Mouse (Mus musculus): ENCODE measurements around the gene Tns1. TPM values are rescaled to one million over a fixed set of nuclear protein-coding genes. Genes with fewer than 3 reads are reported as not detected.
A peak's percentile ranks its signal among the peaks of the same experiment; 100 is the strongest.

The Tns1 gene
- polyA plus RNA-seq, 1 experiment = 26.4 TPM

DNA sequence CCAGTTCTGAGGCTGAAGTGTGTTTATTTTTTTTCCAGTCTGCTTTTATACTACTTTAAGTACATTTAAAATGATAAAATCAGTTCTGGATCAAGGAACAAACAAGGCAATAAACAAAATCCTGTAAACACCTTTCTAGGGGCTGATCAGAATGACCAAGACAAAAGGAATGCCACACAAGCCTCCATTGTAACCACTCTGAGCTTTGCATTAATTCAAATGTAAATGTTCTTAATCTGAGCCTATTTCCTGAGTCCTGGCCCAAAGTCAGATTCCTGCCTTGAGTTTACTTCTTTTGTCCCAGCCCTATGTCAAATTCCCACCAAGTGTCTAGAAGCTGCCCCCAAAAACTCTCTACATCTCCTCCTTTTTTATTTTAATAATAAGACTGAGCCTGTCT is 243.5 kb downstream of the Tns1 start:
- Histone ChIP-seq H3K27ac (ENCODE audit: control insufficient read depth, insufficient read depth, low read depth, low read length, poor library complexity) (no peak overlapping the region), H3K4me3 (replicated peaks; ENCODE audit: control insufficient read depth, low read depth, low read length) (no peak overlapping the region), H3K4me1 (ENCODE audit: control insufficient read depth, insufficient read depth, low read length) (no peaks in the 10 kb centered on the region)
- no peak for TF ChIP-seq CTCF (IDR thresholded peaks at IDR 0.05; ENCODE audit: control insufficient read depth, insufficient read depth, low read length)
- no peak for TF ChIP-seq POLR2A (IDR thresholded peaks at IDR 0.05; ENCODE audit: borderline replicate concordance, control insufficient read depth, low read depth, low read length)

GRCm38 (mm10) chr1:73875676-73876218 is 248.5 kb downstream of the Tns1 start:
- TF ChIP-seq POLR2A (IDR thresholded peaks at IDR 0.05; ENCODE audit: borderline replicate concordance, control insufficient read depth, low read depth, low read length) (no peak), CTCF (IDR thresholded peaks at IDR 0.05; ENCODE audit: control insufficient read depth, insufficient read depth, low read length) (no peak)
- H3K27ac ChIP-seq (ENCODE audit: control insufficient read depth, insufficient read depth, low read depth, low read length, poor library complexity) = no peak overlapping the region
- H3K4me3 ChIP-seq (replicated peaks; ENCODE audit: control insufficient read depth, low read depth, low read length) = no peak overlapping the region
- 38% methylated on average over 1 of the region's 1 CpGs for WGBS
- H3K4me1 ChIP-seq (ENCODE audit: control insufficient read depth, insufficient read depth, low read length) = no peaks in the 10 kb centered on the region

DNA sequence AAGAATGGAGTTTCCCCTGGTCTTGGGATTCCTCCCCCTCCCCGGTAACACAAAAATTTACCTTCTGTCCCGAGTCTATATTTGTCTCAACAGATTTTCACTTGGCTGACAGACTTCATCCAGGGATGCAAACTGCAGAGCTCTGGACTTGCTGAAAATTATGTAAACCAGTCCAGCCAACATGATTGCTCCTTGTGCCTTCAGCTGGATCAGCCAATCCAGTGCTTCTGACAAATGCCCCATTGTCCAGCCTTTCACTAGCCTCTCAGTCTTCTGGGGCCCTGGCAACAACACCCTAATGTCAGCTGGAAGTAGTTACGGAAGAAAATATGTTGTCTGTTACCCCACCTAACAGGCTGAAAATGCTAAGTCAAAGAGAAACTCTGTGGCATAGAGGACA is 259.9 kb downstream of the Tns1 start:
- Histone ChIP-seq H3K4me1 (ENCODE audit: control insufficient read depth, insufficient read depth, low read length) (no peaks in the 10 kb centered on the region), H3K27ac (ENCODE audit: control insufficient read depth, insufficient read depth, low read depth, low read length, poor library complexity) (no peak overlapping the region), H3K4me3 (replicated peaks; ENCODE audit: control insufficient read depth, low read depth, low read length) (no peak overlapping the region)
- no peak for TF ChIP-seq POLR2A (IDR thresholded peaks at IDR 0.05; ENCODE audit: borderline replicate concordance, control insufficient read depth, low read depth, low read length)
- no peak for TF ChIP-seq CTCF (IDR thresholded peaks at IDR 0.05; ENCODE audit: control insufficient read depth, insufficient read depth, low read length)
- WGBS = 81% methylated on average over 3 of the region's 3 CpGs

- Histone ChIP-seq H3K27ac (ENCODE audit: control insufficient read depth, insufficient read depth, low read depth, low read length, poor library complexity) (no peak overlapping the region), H3K4me1 (ENCODE audit: control insufficient read depth, insufficient read depth, low read length) (no peaks in the 10 kb centered on the region), H3K4me3 (replicated peaks; ENCODE audit: control insufficient read depth, low read depth, low read length) (no peak overlapping the region)
- 21% methylated on average over 11 of the region's 11 CpGs for WGBS
- TF ChIP-seq CTCF (IDR thresholded peaks at IDR 0.05; ENCODE audit: control insufficient read depth, insufficient read depth, low read length) (no peak), POLR2A (IDR thresholded peaks at IDR 0.05; ENCODE audit: borderline replicate concordance, control insufficient read depth, low read depth, low read length) (no peak)
These were observed 261.2 kb downstream of the Tns1 start for GRCm38 (mm10) chr1:73863074-73863431.

- Histone ChIP-seq H3K27ac (ENCODE audit: control insufficient read depth, insufficient read depth, low read depth, low read length, poor library complexity) (no peak overlapping the region), H3K4me3 (replicated peaks; ENCODE audit: control insufficient read depth, low read depth, low read length) (no peak overlapping the region), H3K4me1 (ENCODE audit: control insufficient read depth, insufficient read depth, low read length) (no peaks in the 10 kb centered on the region)
- peak; percentile 28; the same call in 1 of the 2 replicates for TF ChIP-seq CTCF (IDR thresholded peaks at IDR 0.05; ENCODE audit: control insufficient read depth, insufficient read depth, low read length)
- TF ChIP-seq POLR2A (IDR thresholded peaks at IDR 0.05; ENCODE audit: borderline replicate concordance, control insufficient read depth, low read depth, low read length) = no peak
- 24% methylated on average over 15 of the region's 15 CpGs for WGBS
These were observed 261.8 kb downstream of the Tns1 start for GRCm38 (mm10) chr1:73862323-73863073.

GRCm38 (mm10) chr1:73860421-73860820 is 263.8 kb downstream of the Tns1 start:
- Histone ChIP-seq H3K27ac (ENCODE audit: control insufficient read depth, insufficient read depth, low read depth, low read length, poor library complexity) (no peak overlapping the region), H3K4me1 (ENCODE audit: control insufficient read depth, insufficient read depth, low read length) (no peaks in the 10 kb centered on the region), H3K4me3 (replicated peaks; ENCODE audit: control insufficient read depth, low read depth, low read length) (no peak overlapping the region)
- WGBS = 84% methylated on average over 3 of the region's 3 CpGs
- TF ChIP-seq CTCF (IDR thresholded peaks at IDR 0.05; ENCODE audit: control insufficient read depth, insufficient read depth, low read length) (no peak), POLR2A (IDR thresholded peaks at IDR 0.05; ENCODE audit: borderline replicate concordance, control insufficient read depth, low read depth, low read length) (no peak)

Other genes starting within 250 kb of the Tns1 start
- 1.1 and 2.6 TPM in 2 replicates for gene Rufy4, start 1.1 kb upstream of the Tns1 start, polyA plus RNA-seq (2011; ENCODE audit: insufficient read depth, insufficient read length, low replicate concordance, missing spikeins)
- 5.0 and 26.1 TPM in 2 replicates for gene Cxcr2, start 29.5 kb upstream of the Tns1 start, polyA plus RNA-seq (2011; ENCODE audit: insufficient read depth, insufficient read length, low replicate concordance, missing spikeins)
- 2.7 TPM in 1 of 2 replicates, not detected in the other for gene Cxcr1, start 70.2 kb upstream of the Tns1 start, polyA plus RNA-seq (2011; ENCODE audit: insufficient read depth, insufficient read length, low replicate concordance, missing spikeins)
- gene Arpc2, start 111.6 kb upstream of the Tns1 start, polyA plus RNA-seq (2011; ENCODE audit: insufficient read depth, insufficient read length, low replicate concordance, missing spikeins) = 95.9 and 150 TPM in 2 replicates
- gene Gpbar1, start 154.1 kb upstream of the Tns1 start, polyA plus RNA-seq (2011; ENCODE audit: insufficient read depth, insufficient read length, low replicate concordance, missing spikeins) = not detected in 2 replicates
- gene Aamp, start 160.3 kb upstream of the Tns1 start, polyA plus RNA-seq (2011; ENCODE audit: insufficient read depth, insufficient read length, low replicate concordance, missing spikeins) = 56.2 and 76.6 TPM in 2 replicates
- 7.3 and 28.8 TPM in 2 replicates for gene Pnkd, start 160.5 kb upstream of the Tns1 start, polyA plus RNA-seq (2011; ENCODE audit: insufficient read depth, insufficient read length, low replicate concordance, missing spikeins)
- 6.7 and 15.6 TPM in 2 replicates for gene Tmbim1, start 181.2 kb upstream of the Tns1 start, polyA plus RNA-seq (2011; ENCODE audit: insufficient read depth, insufficient read length, low replicate concordance, missing spikeins)
- not detected in 2 replicates for gene Catip, start 237.7 kb upstream of the Tns1 start, polyA plus RNA-seq (2011; ENCODE audit: insufficient read depth, insufficient read length, low replicate concordance, missing spikeins)

Data from bone marrow, adult 2 months (tissue).